Comparison of ENCODE assay signal across 1 mouse cellular context in the genomic region with DNA sequence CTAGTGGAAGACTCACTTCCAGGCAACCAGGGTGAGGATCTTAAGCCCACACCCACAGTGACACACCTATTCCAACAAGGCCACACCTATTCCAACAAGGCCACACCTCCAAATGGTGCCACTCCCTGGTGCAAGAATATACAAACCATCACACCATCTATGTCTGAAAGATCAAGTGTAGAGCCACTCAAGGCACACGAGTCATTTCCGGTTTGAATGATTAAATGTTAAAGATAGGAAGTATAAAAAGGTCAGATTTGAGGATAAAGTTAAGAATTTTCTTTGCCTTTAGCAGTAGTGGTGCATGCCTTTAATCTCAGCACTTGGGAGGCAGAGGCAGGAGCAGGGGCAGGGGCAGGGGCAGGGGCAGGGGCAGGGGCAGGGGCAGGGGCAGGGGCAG. TPM values are rescaled to one million over a fixed set of nuclear protein-coding genes. Genes with fewer than 3 reads are reported as not detected.
"Had no signal": no experiment of that assay in that cellular context is flagged by ENCODE, and none has a peak within 500 bp of the region (broad histone marks: within the 10 kb centered on the region; RNA-seq: fewer than 3 reads in every experiment).

No protein-coding gene starts in this region.

RNA-seq across cellular contexts. Expression of a gene that starts 42.2 kb away (rescaled TPM):
- polyA plus RNA-seq: macrophage had no signal
